Comparison of ENCODE assay signal across 23 mouse cellular contexts in genomic region chr13:49328101-49328500, GRCm38 (mm10).
"Had no signal": no experiment of that assay in that cellular context is flagged by ENCODE, and none has a peak within 500 bp of the region (broad histone marks: within the 10 kb centered on the region; RNA-seq: fewer than 3 reads in every experiment).

No protein-coding gene starts in this region.

- H3K4me3 ChIP-seq: gastrocnemius, adult 2 months; heart, embryonic 10.5 days; heart, embryonic 12.5 days; hindbrain, embryonic 10.5 days; hindbrain, embryonic 12.5 days; intestine, embryonic 15.5 days; layer of hippocampus, adult 2 months; left cerebral cortex, adult 2 months; limb, embryonic 13.5 days; limb, embryonic 15.5 days; liver, embryonic 12.5 days had no signal

- H3K4me1 ChIP-seq: heart, embryonic 10.5 days; heart, embryonic 12.5 days; hindbrain, embryonic 10.5 days; hindbrain, embryonic 12.5 days; intestine, embryonic 15.5 days; limb, embryonic 13.5 days; limb, embryonic 15.5 days; liver, embryonic 12.5 days had no signal

- H3K27ac ChIP-seq: gastrocnemius, adult 2 months; heart, embryonic 10.5 days; hindbrain, embryonic 10.5 days; hindbrain, embryonic 12.5 days; hindbrain, embryonic 14.5 days; intestine, embryonic 15.5 days; layer of hippocampus, adult 2 months; left cerebral cortex, adult 2 months; limb, embryonic 13.5 days; limb, embryonic 15.5 days; liver, embryonic 12.5 days; liver, embryonic 14.5 days had no signal

- DNase-seq: gastrocnemius, adult 2 months; gastrocnemius, postnatal 10 days; gastrocnemius, postnatal 25 days; heart, postnatal 10 days; heart, postnatal 4 days; kidney, adult 18-20 months; kidney, adult 8-10 months; kidney, postnatal 10 days; kidney, postnatal 25 days; kidney, postnatal 4 days; left cerebral cortex, postnatal 4 days had no signal
